Mouse (Mus musculus) olfactory bulb, adult 2 months (tissue): ENCODE results near the gene Gadd45a.

Experiments used
- CTCF ChIP-seq: fragments of 200-500 bp; IDR thresholded peaks from 2 replicates; pipeline ENCODE4 v1.5.1; 2012; ENCODE audit warnings: low read depth, mild to moderate bottlenecking, low read length, moderate library complexity; ENCODE audit not compliant: insufficient read depth
- POLR2A ChIP-seq: fragments of 200-500 bp; IDR thresholded peaks from 2 replicates; pipeline ENCODE4 v1.6.1; 2012; ENCODE audit warnings: mild to moderate bottlenecking, low read depth, low read length, moderate library complexity; ENCODE audit not compliant: insufficient read depth

- TF ChIP-seq CTCF (no peak), POLR2A (no peak)
Measured at GRCm38 (mm10) chr6:66986063-66986462, 51.2 kb downstream of the Gadd45a start.
